Mouse (Mus musculus): ENCODE measurements at regions not wholly inside any gene's neighbourhood (a gene's known extent, or its start where the extent isn't known, plus 50 kb on each side); places are given as distances from the start of the nearest gene placed in this dataset.
A peak's percentile ranks its signal among the peaks of the same experiment; 100 is the strongest.

GRCm38 (mm10) chr4:95377222-95378134 lies 179.8 kb upstream of the Fggy start:
- no peaks in the 10 kb centered on the region for H3K36me3 ChIP-seq (ENCODE audit: control insufficient read depth, insufficient read depth, low read length)
- no peaks in the 10 kb centered on the region for H3K4me1 ChIP-seq (replicated peaks; ENCODE audit: control insufficient read depth, insufficient read depth, low read length)
- WGBS = 66% methylated on average over 9 of the region's 9 CpGs
- H3K9ac ChIP-seq (ENCODE audit: low read depth, low read length) = no peak overlapping the region
- H3K27ac ChIP-seq (ENCODE audit: low read depth, low read length) = no peak overlapping the region
- H3K9me3 ChIP-seq (ENCODE audit: control insufficient read depth, low read length) = no peaks in the 10 kb centered on the region
- no peaks in the 10 kb centered on the region for H3K27me3 ChIP-seq (replicated peaks; ENCODE audit: control insufficient read depth, insufficient read depth, low read length)
- ATAC-seq (replicated peaks; ENCODE audit: low FRiP score) (no peak), DNase-seq (ENCODE audit: low spot score) (no peak)
- no peak overlapping the region for H3K4me2 ChIP-seq
- no peak overlapping the region for H3K4me3 ChIP-seq (ENCODE audit: low read depth, low read length)

GRCm38 (mm10) chr4:95378645-95379044 lies 178.7 kb upstream of the Fggy start:
- DNase-seq (ENCODE audit: low spot score) = no peak
- WGBS = 81% methylated on average over 3 of the region's 3 CpGs
- no peak overlapping the region for H3K9ac ChIP-seq (ENCODE audit: low read depth, low read length)
- no peaks in the 10 kb centered on the region for H3K27me3 ChIP-seq (replicated peaks; ENCODE audit: control insufficient read depth, insufficient read depth, low read length)
- H3K4me1 ChIP-seq (replicated peaks; ENCODE audit: control insufficient read depth, insufficient read depth, low read length) = no peaks in the 10 kb centered on the region
- no peak overlapping the region for H3K27ac ChIP-seq (ENCODE audit: low read depth, low read length)
- no peak overlapping the region for H3K4me3 ChIP-seq (ENCODE audit: low read depth, low read length)
- no peaks in the 10 kb centered on the region for H3K36me3 ChIP-seq (ENCODE audit: control insufficient read depth, insufficient read depth, low read length)
- ATAC-seq (replicated peaks; ENCODE audit: low FRiP score) = no peak
- no peaks in the 10 kb centered on the region for H3K9me3 ChIP-seq (ENCODE audit: control insufficient read depth, low read length)
- H3K4me2 ChIP-seq = no peak overlapping the region

- WGBS = 71% methylated on average over 8 of the region's 8 CpGs
- ATAC-seq (replicated peaks; ENCODE audit: low FRiP score) = no peak
- H3K4me2 ChIP-seq = no peak overlapping the region
- no peaks in the 10 kb centered on the region for H3K36me3 ChIP-seq (ENCODE audit: control insufficient read depth, insufficient read depth, low read length)
- H3K9ac ChIP-seq (ENCODE audit: low read depth, low read length) = no peak overlapping the region
- no peak overlapping the region for H3K27ac ChIP-seq (ENCODE audit: low read depth, low read length)
- no peaks in the 10 kb centered on the region for H3K4me1 ChIP-seq (replicated peaks; ENCODE audit: control insufficient read depth, insufficient read depth, low read length)
- no peak for DNase-seq (ENCODE audit: low spot score)
- no peak overlapping the region for H3K4me3 ChIP-seq (ENCODE audit: low read depth, low read length)
- no peaks in the 10 kb centered on the region for H3K27me3 ChIP-seq (replicated peaks; ENCODE audit: control insufficient read depth, insufficient read depth, low read length)
- H3K9me3 ChIP-seq (ENCODE audit: control insufficient read depth, low read length) = no peaks in the 10 kb centered on the region
Measured at GRCm38 (mm10) chr4:95383216-95383892, 174.0 kb upstream of the Fggy start.

GRCm38 (mm10) chr4:95385552-95385951 lies 171.8 kb upstream of the Fggy start:
- H3K4me2 ChIP-seq = no peak overlapping the region
- 25% methylated on average over 7 of the region's 7 CpGs for WGBS

GRCm38 (mm10) chr4:95386021-95386420 lies 171.3 kb upstream of the Fggy start:
- Histone ChIP-seq H3K9ac (ENCODE audit: low read depth, low read length) (no peak overlapping the region), H3K9me3 (ENCODE audit: control insufficient read depth, low read length) (no peaks in the 10 kb centered on the region), H3K4me3 (ENCODE audit: low read depth, low read length) (no peak overlapping the region), H3K36me3 (ENCODE audit: control insufficient read depth, insufficient read depth, low read length) (no peaks in the 10 kb centered on the region), H3K4me1 (replicated peaks; ENCODE audit: control insufficient read depth, insufficient read depth, low read length) (no peaks in the 10 kb centered on the region), H3K4me2 (no peak overlapping the region), H3K27me3 (replicated peaks; ENCODE audit: control insufficient read depth, insufficient read depth, low read length) (no peaks in the 10 kb centered on the region), H3K27ac (ENCODE audit: low read depth, low read length) (no peak overlapping the region)
- DNase-seq (ENCODE audit: low spot score) (no peak), ATAC-seq (replicated peaks; ENCODE audit: low FRiP score) (no peak)
- WGBS = 29% methylated on average over 2 of the region's 2 CpGs

More at GRCm38 (mm10) chr4:95385552-95385951, 171.8 kb upstream of the Fggy start:
- no peak overlapping the region for H3K27ac ChIP-seq (ENCODE audit: low read depth, low read length)
- no peaks in the 10 kb centered on the region for H3K9me3 ChIP-seq (ENCODE audit: control insufficient read depth, low read length)
- H3K27me3 ChIP-seq (replicated peaks; ENCODE audit: control insufficient read depth, insufficient read depth, low read length) = no peaks in the 10 kb centered on the region
- H3K9ac ChIP-seq (ENCODE audit: low read depth, low read length) = no peak overlapping the region
- H3K4me3 ChIP-seq (ENCODE audit: low read depth, low read length) = no peak overlapping the region
- DNase-seq (ENCODE audit: low spot score) = no peak
- ATAC-seq (replicated peaks; ENCODE audit: low FRiP score) = 0 out of 2 replicates have a peak, but pooled peaks have one; percentile 53
- no peaks in the 10 kb centered on the region for H3K36me3 ChIP-seq (ENCODE audit: control insufficient read depth, insufficient read depth, low read length)
- no peaks in the 10 kb centered on the region for H3K4me1 ChIP-seq (replicated peaks; ENCODE audit: control insufficient read depth, insufficient read depth, low read length)

GRCm38 (mm10) chr4:95388556-95388955 lies 168.8 kb upstream of the Fggy start:
- H3K27ac ChIP-seq (ENCODE audit: low read depth, low read length) = no peak overlapping the region
- H3K9ac ChIP-seq (ENCODE audit: low read depth, low read length) = no peak overlapping the region
- H3K27me3 ChIP-seq (replicated peaks; ENCODE audit: control insufficient read depth, insufficient read depth, low read length) = no peaks in the 10 kb centered on the region
- DNase-seq (ENCODE audit: low spot score) (no peak), ATAC-seq (replicated peaks; ENCODE audit: low FRiP score) (no peak)
- no peaks in the 10 kb centered on the region for H3K9me3 ChIP-seq (ENCODE audit: control insufficient read depth, low read length)
- H3K4me2 ChIP-seq = no peak overlapping the region
- 33% methylated on average over 3 of the region's 3 CpGs for WGBS
- H3K4me3 ChIP-seq (ENCODE audit: low read depth, low read length) = no peak overlapping the region
- no peaks in the 10 kb centered on the region for H3K36me3 ChIP-seq (ENCODE audit: control insufficient read depth, insufficient read depth, low read length)
- no peaks in the 10 kb centered on the region for H3K4me1 ChIP-seq (replicated peaks; ENCODE audit: control insufficient read depth, insufficient read depth, low read length)

GRCm38 (mm10) chr4:95389647-95390046 lies 167.7 kb upstream of the Fggy start:
- DNase-seq (ENCODE audit: low spot score) (no peak), ATAC-seq (replicated peaks; ENCODE audit: low FRiP score) (no peak)
- no peak overlapping the region for H3K4me2 ChIP-seq
- H3K27me3 ChIP-seq (replicated peaks; ENCODE audit: control insufficient read depth, insufficient read depth, low read length) = no peaks in the 10 kb centered on the region
- 44% methylated on average over 2 of the region's 2 CpGs for WGBS
- no peak overlapping the region for H3K9ac ChIP-seq (ENCODE audit: low read depth, low read length)
- no peaks in the 10 kb centered on the region for H3K4me1 ChIP-seq (replicated peaks; ENCODE audit: control insufficient read depth, insufficient read depth, low read length)
- no peak overlapping the region for H3K27ac ChIP-seq (ENCODE audit: low read depth, low read length)
- no peaks in the 10 kb centered on the region for H3K9me3 ChIP-seq (ENCODE audit: control insufficient read depth, low read length)
- no peak overlapping the region for H3K4me3 ChIP-seq (ENCODE audit: low read depth, low read length)
- H3K36me3 ChIP-seq (ENCODE audit: control insufficient read depth, insufficient read depth, low read length) = no peaks in the 10 kb centered on the region

GRCm38 (mm10) chr4:95390549-95390948 lies 166.8 kb upstream of the Fggy start:
- Histone ChIP-seq H3K36me3 (ENCODE audit: control insufficient read depth, insufficient read depth, low read length) (no peaks in the 10 kb centered on the region), H3K4me2 (no peak overlapping the region), H3K4me3 (ENCODE audit: low read depth, low read length) (no peak overlapping the region), H3K27ac (ENCODE audit: low read depth, low read length) (no peak overlapping the region), H3K9me3 (ENCODE audit: control insufficient read depth, low read length) (no peaks in the 10 kb centered on the region), H3K4me1 (replicated peaks; ENCODE audit: control insufficient read depth, insufficient read depth, low read length) (no peaks in the 10 kb centered on the region), H3K9ac (ENCODE audit: low read depth, low read length) (no peak overlapping the region), H3K27me3 (replicated peaks; ENCODE audit: control insufficient read depth, insufficient read depth, low read length) (no peaks in the 10 kb centered on the region)
- DNase-seq (ENCODE audit: low spot score) = no peak
- ATAC-seq (replicated peaks; ENCODE audit: low FRiP score) = no peak

- WGBS = 65% methylated on average over 3 of the region's 3 CpGs
- Histone ChIP-seq H3K9ac (ENCODE audit: low read depth, low read length) (no peak overlapping the region), H3K4me1 (replicated peaks; ENCODE audit: control insufficient read depth, insufficient read depth, low read length) (no peaks in the 10 kb centered on the region), H3K4me3 (ENCODE audit: low read depth, low read length) (no peak overlapping the region), H3K27ac (ENCODE audit: low read depth, low read length) (no peak overlapping the region), H3K36me3 (ENCODE audit: control insufficient read depth, insufficient read depth, low read length) (no peaks in the 10 kb centered on the region), H3K4me2 (no peak overlapping the region), H3K27me3 (replicated peaks; ENCODE audit: control insufficient read depth, insufficient read depth, low read length) (no peaks in the 10 kb centered on the region), H3K9me3 (ENCODE audit: control insufficient read depth, low read length) (no peaks in the 10 kb centered on the region)
- ATAC-seq (replicated peaks; ENCODE audit: low FRiP score) (no peak), DNase-seq (ENCODE audit: low spot score) (no peak)
Measured at GRCm38 (mm10) chr4:95395746-95396145, 161.6 kb upstream of the Fggy start.

All from liver, embryonic 11.5 days (tissue).